Mouse (Mus musculus) olfactory bulb, adult 2 months (tissue): ENCODE measurements at regions not wholly inside any gene's neighbourhood (a gene's known extent, or its start where the extent isn't known, plus 50 kb on each side); places are given as distances from the start of the nearest gene placed in this dataset.

Experiments used
- H3K27ac ChIP-seq: fragments of 200-500 bp; 2 replicates; pipeline ENCODE4 v1.5.1; 2012; ENCODE audit warnings: low read depth, low read length; ENCODE audit not compliant: insufficient read depth
- H3K4me1 ChIP-seq: fragments of 200-500 bp; 2 replicates; pipeline ENCODE4 v1.6.1; 2012; ENCODE audit warnings: low read length; ENCODE audit not compliant: control insufficient read depth, insufficient read depth
- H3K4me3 ChIP-seq: fragments of 200-500 bp; 2 replicates; pipeline ENCODE4 v1.5.1; 2012; ENCODE audit warnings: mild to moderate bottlenecking, low read depth, low read length, moderate library complexity; ENCODE audit not compliant: insufficient read depth
- CTCF ChIP-seq: fragments of 200-500 bp; IDR thresholded peaks from 2 replicates; pipeline ENCODE4 v1.5.1; 2012; ENCODE audit warnings: low read depth, mild to moderate bottlenecking, low read length, moderate library complexity; ENCODE audit not compliant: insufficient read depth
- POLR2A ChIP-seq: fragments of 200-500 bp; IDR thresholded peaks from 2 replicates; pipeline ENCODE4 v1.6.1; 2012; ENCODE audit warnings: mild to moderate bottlenecking, low read depth, low read length, moderate library complexity; ENCODE audit not compliant: insufficient read depth
- WGBS: fragments of 180-500 bp; shearing (Covaris S2); methylation state at CpG from one replicate; pipeline ENCODE4 v1.1.7; 2018; 5-methylcytosine and 5-hydroxymethylcytosine counted together

DNA sequence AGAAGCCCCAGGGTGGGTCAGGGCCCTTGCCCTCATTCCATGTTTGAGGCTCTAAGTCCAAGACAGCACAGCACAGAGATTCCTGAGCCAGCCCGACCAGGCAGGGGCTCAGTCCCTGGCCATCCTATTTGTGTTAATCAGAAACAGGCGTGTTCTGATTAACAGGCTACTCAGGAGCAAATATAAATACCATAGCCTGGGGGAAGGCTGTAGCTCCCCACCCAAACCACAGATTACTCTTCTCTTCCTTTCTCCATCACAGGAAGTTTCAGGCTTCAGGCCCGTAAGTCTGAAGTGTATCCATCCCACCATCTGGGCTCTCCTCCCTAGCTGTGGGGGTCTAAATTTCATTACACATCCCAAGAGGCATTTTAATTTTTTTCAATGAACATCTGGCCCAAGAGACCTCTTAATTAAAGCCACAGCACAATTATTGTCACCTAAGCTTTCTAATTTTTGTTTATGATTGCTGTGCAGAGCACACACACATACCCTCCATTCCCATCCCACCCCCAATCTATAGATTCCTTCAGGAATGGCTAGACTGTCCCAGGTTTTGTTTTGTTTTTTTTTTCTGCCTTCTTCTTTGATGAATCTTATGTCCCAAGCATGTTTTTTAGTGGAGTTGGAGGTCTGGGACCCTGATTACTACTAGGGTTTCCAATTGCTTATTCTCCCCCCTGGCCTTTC, 197.9 kb upstream of the Cdh11 start:
- TF ChIP-seq POLR2A: no peak
- no peaks in the 10 kb centered on the region for H3K4me1 ChIP-seq
- WGBS: 80% methylated on average over 3 of the region's 3 CpGs
- H3K4me3 ChIP-seq: no peak overlapping the region
- no peak overlapping the region for H3K27ac ChIP-seq

DNA sequence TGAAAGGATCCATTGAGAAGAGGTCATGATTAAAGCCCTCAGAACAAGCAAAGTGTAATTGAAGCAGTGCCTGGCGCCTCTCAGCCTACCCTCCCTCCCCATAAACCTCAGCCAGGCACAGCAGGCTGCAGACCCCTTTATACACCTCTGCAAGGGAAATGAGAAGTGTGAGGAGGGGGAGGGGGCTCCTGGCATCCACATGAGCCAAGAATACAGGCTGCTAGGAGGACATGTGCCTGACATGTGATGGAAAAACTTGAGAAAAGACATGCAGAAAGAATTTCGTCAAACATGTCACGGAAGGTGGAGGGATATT, 198.4 kb upstream of the Cdh11 start:
- no peak overlapping the region for H3K4me3 ChIP-seq
- TF ChIP-seq CTCF (no peak), POLR2A (no peak)
- no peaks in the 10 kb centered on the region for H3K4me1 ChIP-seq
- 69% methylated on average over 3 of the region's 3 CpGs for WGBS
- no peak overlapping the region for H3K27ac ChIP-seq

DNA sequence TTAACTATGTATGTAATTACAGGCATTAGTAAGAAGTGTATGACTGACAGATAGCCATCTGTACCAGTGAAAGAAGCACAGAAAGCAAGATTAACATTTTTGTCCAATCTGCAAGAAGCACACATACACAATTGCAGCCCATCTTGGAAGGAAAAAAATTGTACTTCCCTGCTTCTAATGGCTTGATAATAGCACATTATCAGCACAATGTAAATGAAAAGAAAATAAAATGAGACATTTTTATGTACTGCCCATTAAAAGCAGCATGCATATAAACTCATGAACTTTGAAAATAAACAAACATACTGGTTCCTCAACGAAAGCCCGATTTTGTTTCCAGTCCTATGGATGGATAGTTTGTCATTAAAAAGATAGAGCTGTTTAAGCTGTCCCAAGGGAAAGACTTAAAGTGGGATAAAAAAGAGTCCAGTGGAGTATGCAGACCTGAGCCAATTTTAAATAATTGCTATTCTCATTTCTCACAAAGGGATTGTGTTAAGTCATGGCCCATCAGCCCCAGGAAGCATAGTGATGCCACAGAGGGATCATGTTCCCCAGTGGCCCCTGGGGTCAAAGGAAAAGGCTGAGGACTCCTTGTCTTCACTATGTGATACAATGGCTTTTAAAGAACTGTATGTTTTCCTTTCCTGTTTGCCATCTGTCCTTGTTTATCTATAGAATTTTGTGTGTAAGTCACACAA, 222.0 kb upstream of the Cdh11 start:
- Histone ChIP-seq H3K4me1 (no peaks in the 10 kb centered on the region), H3K4me3 (no peak overlapping the region), H3K27ac (no peak overlapping the region)
- 86% methylated on average over 2 of the region's 2 CpGs for WGBS
- no peak for TF ChIP-seq POLR2A
- no peak for TF ChIP-seq CTCF

DNA sequence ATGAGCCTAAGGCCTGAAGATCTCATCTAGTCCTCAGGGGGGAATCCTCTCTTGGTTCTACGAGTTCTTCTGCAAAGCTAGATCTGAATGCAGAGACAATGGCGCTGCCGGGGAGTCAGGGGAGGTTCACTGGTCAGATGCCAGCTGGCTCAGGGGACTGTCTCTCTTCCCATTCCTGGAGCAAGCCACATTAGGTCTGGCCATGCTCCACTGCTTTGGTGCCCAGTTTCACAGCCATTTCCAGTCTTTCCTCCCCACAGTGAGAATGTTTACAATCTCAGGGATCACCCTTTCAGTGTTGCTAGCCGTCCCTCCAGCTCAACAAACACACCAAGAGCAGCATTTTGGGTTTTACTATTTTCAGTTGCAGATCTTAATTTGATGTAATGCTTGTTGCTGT, 233.7 kb upstream of the Cdh11 start:
- WGBS: 58% methylated on average over 4 of the region's 4 CpGs
- no peak for TF ChIP-seq CTCF
- TF ChIP-seq POLR2A: no peak
- no peak overlapping the region for H3K27ac ChIP-seq
- peaks cover 2% of the 10 kb centered on the region; the same call in 1 of the 2 replicates for H3K4me1 ChIP-seq
- H3K4me3 ChIP-seq: no peak overlapping the region

DNA sequence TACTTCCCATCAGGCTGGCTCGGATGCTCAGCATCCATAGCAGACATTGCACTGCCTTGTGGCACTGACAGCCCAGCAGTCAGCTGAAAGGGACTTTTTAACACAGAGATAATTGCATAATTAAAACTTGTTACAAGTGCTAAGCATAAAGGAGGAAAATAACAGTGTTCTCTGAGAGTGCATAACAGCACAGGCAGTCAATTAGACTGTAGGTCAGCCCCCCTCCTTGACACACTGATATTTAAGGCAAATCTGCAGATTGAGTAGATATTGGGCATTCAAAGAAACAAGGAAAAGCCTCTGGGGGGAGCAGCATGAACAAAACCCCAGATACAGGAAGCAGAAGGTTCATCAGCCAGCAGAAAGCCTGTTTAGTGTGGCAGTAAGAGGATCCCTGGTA, 237.8 kb upstream of the Cdh11 start:
- 14% methylated on average over 1 of the region's 1 CpGs for WGBS

DNA sequence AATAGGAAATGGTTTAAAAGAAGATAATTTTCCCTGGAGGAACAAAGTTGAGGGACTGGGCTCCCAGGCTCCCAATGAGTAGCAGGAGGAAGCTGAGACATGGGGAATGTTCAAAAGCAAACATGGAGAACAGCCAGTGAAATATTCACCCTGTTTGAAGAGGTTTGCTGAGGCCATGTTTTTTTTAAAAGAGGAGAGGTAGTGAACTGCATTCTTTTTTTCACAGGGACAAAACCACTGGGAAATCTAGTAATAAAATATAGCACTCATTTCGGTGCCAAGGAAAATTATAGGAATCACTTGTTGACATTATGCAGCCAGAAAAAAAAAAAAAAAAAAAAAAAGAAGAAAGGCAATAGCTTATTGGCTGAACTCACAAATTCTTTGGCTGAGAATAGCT, 246.3 kb upstream of the Cdh11 start:
- no peak overlapping the region for H3K4me3 ChIP-seq
- no peaks in the 10 kb centered on the region for H3K4me1 ChIP-seq
- no peak overlapping the region for H3K27ac ChIP-seq
- WGBS: 73% methylated on average over 1 of the region's 1 CpGs
- TF ChIP-seq CTCF: no peak
- no peak for TF ChIP-seq POLR2A

More for the DNA sequence above, 237.8 kb upstream of the Cdh11 start:
- Histone ChIP-seq H3K27ac (no peak overlapping the region), H3K4me1 (peaks cover 2% of the 10 kb centered on the region; the same call in 1 of the 2 replicates), H3K4me3 (no peak overlapping the region)
- TF ChIP-seq CTCF (no peak), POLR2A (no peak)

GRCm38 (mm10) chr8:103033956-103034355, 248.5 kb upstream of the Cdh11 start:
- Histone ChIP-seq H3K4me1 (no peaks in the 10 kb centered on the region), H3K27ac (no peak overlapping the region), H3K4me3 (no peak overlapping the region)
- WGBS: 90% methylated on average over 3 of the region's 3 CpGs
- no peak for TF ChIP-seq POLR2A
- no peak for TF ChIP-seq CTCF

GRCm38 (mm10) chr8:103072079-103072635, 286.7 kb upstream of the Cdh11 start:
- Histone ChIP-seq H3K4me3 (no peak overlapping the region), H3K27ac (no peak overlapping the region), H3K4me1 (no peaks in the 10 kb centered on the region)
- 85% methylated on average over 5 of the region's 5 CpGs for WGBS
- no peak for TF ChIP-seq CTCF
- TF ChIP-seq POLR2A: no peak

- Histone ChIP-seq H3K27ac (no peak overlapping the region), H3K4me1 (no peaks in the 10 kb centered on the region), H3K4me3 (no peak overlapping the region)
- TF ChIP-seq POLR2A: no peak
- no peak for TF ChIP-seq CTCF
- 90% methylated on average over 1 of the region's 1 CpGs for WGBS
These were observed 287.2 kb upstream of the Cdh11 start for GRCm38 (mm10) chr8:103072646-103073045.

DNA sequence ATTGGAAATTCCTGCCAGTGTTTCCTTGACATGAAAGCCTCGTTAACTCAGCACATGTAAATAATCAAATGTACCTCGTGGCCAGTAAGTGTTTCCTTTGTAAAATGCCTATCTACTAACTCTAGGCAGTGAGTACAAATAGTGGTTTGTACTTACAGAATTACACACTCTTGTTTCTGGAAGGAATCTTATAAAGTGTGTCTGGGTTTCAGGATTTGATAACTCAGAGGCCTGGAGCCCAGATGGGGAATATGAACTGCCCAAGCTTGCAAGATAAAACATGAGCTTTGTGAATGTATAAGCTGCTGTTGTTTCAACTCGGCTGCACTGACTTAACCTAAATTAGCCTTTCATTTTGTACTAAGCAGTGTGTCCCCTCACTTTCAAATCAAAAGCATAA, 293.1 kb upstream of the Cdh11 start:
- WGBS: 57% methylated on average over 3 of the region's 3 CpGs
- Histone ChIP-seq H3K4me1 (no peaks in the 10 kb centered on the region), H3K27ac (no peak overlapping the region), H3K4me3 (no peak overlapping the region)
- TF ChIP-seq CTCF (no peak), POLR2A (no peak)
